Mouse (Mus musculus) kidney, postnatal 0 days (tissue): ENCODE data around the gene Dld. TPM values are rescaled to one million over a fixed set of nuclear protein-coding genes. Genes with fewer than 3 reads are reported as not detected.

ENCODE experiments used
- ATAC-seq: fragments of 200-750 bp; cut with Nextera tagmentation; replicated peaks from 2 replicates; pipeline ENCODE4 v1.8.0; 2017; ENCODE audit warnings: low read depth, moderate number of reproducible peaks, moderate TSS enrichment, moderate library complexity; ENCODE audit not compliant: low FRiP score
- DNase-seq: peaks from one replicate; pipeline ENCODE4 v3.0.0-alpha.2; 2016; ENCODE audit warnings: low spot score
- H3K27ac ChIP-seq: fragments of 300-500 bp; sonication (generic); 2 replicates; pipeline ENCODE4 v1.5.1; 2014; ENCODE audit warnings: mild to moderate bottlenecking
- H3K27me3 ChIP-seq: fragments of 300-500 bp; sonication (generic); 2 replicates; pipeline ENCODE4 v1.6.1; 2014; ENCODE audit warnings: low read length, mixed read lengths; ENCODE audit not compliant: insufficient read depth
- H3K36me3 ChIP-seq: fragments of 300-500 bp; sonication (generic); 2 replicates; pipeline ENCODE4 v1.6.1; 2014; ENCODE audit warnings: low read length, mixed read lengths; ENCODE audit not compliant: insufficient read depth
- H3K4me1 ChIP-seq: fragments of 300-500 bp; sonication (generic); replicated peaks from 2 replicates; pipeline ENCODE4 v1.6.1; 2014; ENCODE audit warnings: antibody characterized with exemption, low read length, mixed read lengths; ENCODE audit not compliant: insufficient read depth
- H3K4me2 ChIP-seq: fragments of 300-500 bp; sonication (generic); 2 replicates; pipeline ENCODE4 v1.6.1; 2014; ENCODE audit warnings: mild to moderate bottlenecking, low read length, moderate library complexity, mixed read lengths
- H3K4me3 ChIP-seq: fragments of 300-500 bp; sonication (generic); replicated peaks from 2 replicates; pipeline ENCODE4 v1.5.1; 2014; ENCODE audit warnings: low read depth, low read length
- H3K9ac ChIP-seq: fragments of 300-500 bp; sonication (generic); 2 replicates; pipeline ENCODE4 v1.6.1; 2014; ENCODE audit warnings: low read depth, low read length
- H3K9me3 ChIP-seq: fragments of 300-500 bp; sonication (generic); replicated peaks from 2 replicates; pipeline ENCODE4 v1.6.1; 2016; ENCODE audit warnings: low read length, inconsistent platforms, mixed read lengths
- CTCF ChIP-seq: IDR thresholded peaks from 2 replicates; pipeline ENCODE4 v1.5.1; 2016; ENCODE audit warnings: antibody characterized with exemption, low read depth, mild to moderate bottlenecking, moderate library complexity
- WGBS: fragments of 180-500 bp; shearing (Covaris S2); extraction: QIAGEN DNeasy Blood & Tissue Kit; methylation state at CpG from one replicate; pipeline ENCODE4 v1.1.7; 2014; 5-methylcytosine and 5-hydroxymethylcytosine counted together
- polyA plus RNA-seq: library from polyadenylated mRNA; unstranded; fragments of >200 nt; fragmentation: Nextera tagmentation; extraction: Ambion mirVana; gene quantifications from 2 replicates; pipeline ENCODE4 v1.2.1, GENCODE M21; 2015

The Dld gene
- polyA plus RNA-seq, 1 experiment from 2014 or later = 196 TPM

GRCm38 (mm10) chr12:31294996-31295395 is 56.3 kb downstream of the Dld start:
- WGBS = 35% methylated on average over 11 of the region's 11 CpGs
- DNase-seq (peak; percentile 39), ATAC-seq (no peak)
- Histone ChIP-seq H3K9me3 (no peaks in the 10 kb centered on the region), H3K27me3 (no peaks in the 10 kb centered on the region), H3K27ac (peak overlapping the region; percentile 65), H3K4me2 (peak overlapping the region; percentile 19; the same call in 1 of the 2 replicates), H3K4me3 (no peak overlapping the region), H3K9ac (no peak overlapping the region), H3K4me1 (peaks cover 22% of the 10 kb centered on the region), H3K36me3 (peaks cover 42% of the 10 kb centered on the region)
- no peak for TF ChIP-seq CTCF

- no peak overlapping the region for H3K4me3 ChIP-seq
- H3K4me1 ChIP-seq = peaks cover 22% of the 10 kb centered on the region
- WGBS = 24% methylated on average over 10 of the region's 10 CpGs
- peak overlapping the region; percentile 65 for H3K27ac ChIP-seq
- ATAC-seq (peak; percentile 56), DNase-seq (peak; percentile 62)
- no peaks in the 10 kb centered on the region for H3K27me3 ChIP-seq
- H3K9ac ChIP-seq = no peak overlapping the region
- H3K36me3 ChIP-seq = peaks cover 38% of the 10 kb centered on the region
- H3K9me3 ChIP-seq = no peaks in the 10 kb centered on the region
- TF ChIP-seq CTCF = no peak
- H3K4me2 ChIP-seq = peak overlapping the region; percentile 10; the same call in 1 of the 2 replicates
These were observed 56.7 kb downstream of the Dld start for GRCm38 (mm10) chr12:31294526-31294925.

- Histone ChIP-seq H3K4me2 (no peak overlapping the region), H3K9me3 (no peaks in the 10 kb centered on the region), H3K4me1 (peaks cover 22% of the 10 kb centered on the region), H3K4me3 (no peak overlapping the region), H3K27ac (peak overlapping the region; percentile 65), H3K27me3 (no peaks in the 10 kb centered on the region), H3K36me3 (peaks cover 39% of the 10 kb centered on the region), H3K9ac (no peak overlapping the region)
- ATAC-seq (no peak), DNase-seq (no peak)
- WGBS = 42% methylated on average over 15 of the region's 15 CpGs
- TF ChIP-seq CTCF = no peak
These were observed 57.7 kb downstream of the Dld start for GRCm38 (mm10) chr12:31293361-31294142.

DNA sequence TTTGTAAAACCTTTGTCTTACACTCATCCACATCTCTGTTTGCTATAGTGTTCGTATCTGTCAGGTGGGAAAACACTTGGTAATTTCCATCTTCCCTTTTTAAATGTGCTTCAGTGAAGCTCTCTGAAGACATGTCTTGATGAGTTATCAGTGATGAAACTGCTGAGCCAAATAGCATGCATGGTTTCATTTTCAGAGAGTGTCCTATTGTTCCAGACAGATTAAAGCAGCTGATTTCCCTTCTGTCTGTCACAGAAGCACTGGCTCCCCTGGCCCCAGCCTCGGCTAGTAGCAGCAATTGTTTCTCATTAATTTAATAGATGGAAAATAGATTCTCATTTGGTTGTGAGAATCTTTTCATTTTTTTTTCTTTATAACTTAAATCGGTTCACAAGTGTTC is 60.3 kb downstream of the Dld start:
- WGBS = 78% methylated on average over 3 of the region's 3 CpGs
- DNase-seq (no peak), ATAC-seq (no peak)
- Histone ChIP-seq H3K4me1 (peaks cover 22% of the 10 kb centered on the region), H3K4me2 (no peak overlapping the region), H3K27me3 (no peaks in the 10 kb centered on the region), H3K27ac (no peak overlapping the region), H3K4me3 (no peak overlapping the region), H3K9ac (no peak overlapping the region), H3K9me3 (no peaks in the 10 kb centered on the region), H3K36me3 (peaks cover 53% of the 10 kb centered on the region)
- TF ChIP-seq CTCF = no peak

DNA sequence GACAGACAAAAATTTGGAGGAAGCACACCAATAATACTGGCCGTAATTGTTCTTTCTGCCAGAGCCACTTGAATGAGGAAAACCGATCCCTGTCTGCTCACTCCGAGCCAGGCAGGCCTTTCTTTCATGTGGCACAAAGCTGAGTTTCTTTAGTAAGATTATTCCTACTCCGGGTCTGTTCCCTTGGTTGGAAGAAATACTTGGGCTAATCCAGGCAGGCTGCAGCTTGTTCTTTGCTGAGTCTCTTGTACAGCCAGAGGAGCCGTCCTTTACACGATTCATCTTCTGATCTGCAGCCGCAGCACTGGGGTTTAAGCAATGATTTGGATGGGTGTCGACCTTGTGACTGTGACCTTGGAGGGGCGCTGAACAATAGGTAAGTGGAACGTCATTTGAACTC is 62.2 kb downstream of the Dld start:
- no peak overlapping the region for H3K27ac ChIP-seq
- H3K4me3 ChIP-seq = no peak overlapping the region
- DNase-seq (no peak), ATAC-seq (no peak)
- no peak overlapping the region for H3K9ac ChIP-seq
- no peaks in the 10 kb centered on the region for H3K9me3 ChIP-seq
- peaks cover 9% of the 10 kb centered on the region for H3K4me1 ChIP-seq
- no peak for TF ChIP-seq CTCF
- WGBS = 89% methylated on average over 10 of the region's 10 CpGs
- H3K4me2 ChIP-seq = no peak overlapping the region
- peaks cover 62% of the 10 kb centered on the region for H3K36me3 ChIP-seq
- no peaks in the 10 kb centered on the region for H3K27me3 ChIP-seq

GRCm38 (mm10) chr12:31283617-31284136 is 67.6 kb downstream of the Dld start:
- TF ChIP-seq CTCF = no peak
- ATAC-seq (0 out of 2 replicates have a peak, but pooled peaks have one; percentile 43), DNase-seq (no peak)
- Histone ChIP-seq H3K9me3 (no peaks in the 10 kb centered on the region), H3K36me3 (peaks cover 83% of the 10 kb centered on the region), H3K9ac (no peak overlapping the region), H3K27ac (peak overlapping the region; percentile 54), H3K4me1 (peaks cover 9% of the 10 kb centered on the region; the same call in 1 of the 2 replicates), H3K4me2 (no peak overlapping the region), H3K4me3 (no peak overlapping the region), H3K27me3 (no peaks in the 10 kb centered on the region)
- WGBS = 53% methylated on average over 4 of the region's 4 CpGs
